Mouse (Mus musculus): ENCODE results near the gene Prcd. TPM values are rescaled to one million over a fixed set of nuclear protein-coding genes. Genes with fewer than 3 reads are reported as not detected.

Gene Prcd
- total and polyA plus RNA-seq, 3 experiments = 10.2 to 14.2 (median 13.0) TPM

DNA sequence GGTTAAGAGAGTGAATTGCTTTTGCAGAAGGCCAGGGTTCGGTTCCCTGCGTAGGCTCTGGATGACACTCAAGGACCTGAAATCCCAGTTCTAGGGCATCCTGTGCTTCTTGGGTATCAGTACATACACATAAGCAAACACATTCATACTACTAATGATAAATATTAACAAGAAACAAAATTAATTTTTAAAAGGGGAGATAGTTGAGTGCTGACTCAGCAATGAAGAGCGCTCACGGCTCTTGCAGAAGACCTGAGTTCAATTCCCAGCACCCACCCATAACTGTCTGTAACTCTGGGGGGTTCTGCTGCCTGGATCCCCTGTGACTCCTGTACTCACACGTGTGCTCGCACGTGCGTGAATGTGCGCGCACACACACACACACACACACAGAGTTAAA lies 36.3 kb downstream of the Prcd start:
- DNase-seq = no peak

DNA sequence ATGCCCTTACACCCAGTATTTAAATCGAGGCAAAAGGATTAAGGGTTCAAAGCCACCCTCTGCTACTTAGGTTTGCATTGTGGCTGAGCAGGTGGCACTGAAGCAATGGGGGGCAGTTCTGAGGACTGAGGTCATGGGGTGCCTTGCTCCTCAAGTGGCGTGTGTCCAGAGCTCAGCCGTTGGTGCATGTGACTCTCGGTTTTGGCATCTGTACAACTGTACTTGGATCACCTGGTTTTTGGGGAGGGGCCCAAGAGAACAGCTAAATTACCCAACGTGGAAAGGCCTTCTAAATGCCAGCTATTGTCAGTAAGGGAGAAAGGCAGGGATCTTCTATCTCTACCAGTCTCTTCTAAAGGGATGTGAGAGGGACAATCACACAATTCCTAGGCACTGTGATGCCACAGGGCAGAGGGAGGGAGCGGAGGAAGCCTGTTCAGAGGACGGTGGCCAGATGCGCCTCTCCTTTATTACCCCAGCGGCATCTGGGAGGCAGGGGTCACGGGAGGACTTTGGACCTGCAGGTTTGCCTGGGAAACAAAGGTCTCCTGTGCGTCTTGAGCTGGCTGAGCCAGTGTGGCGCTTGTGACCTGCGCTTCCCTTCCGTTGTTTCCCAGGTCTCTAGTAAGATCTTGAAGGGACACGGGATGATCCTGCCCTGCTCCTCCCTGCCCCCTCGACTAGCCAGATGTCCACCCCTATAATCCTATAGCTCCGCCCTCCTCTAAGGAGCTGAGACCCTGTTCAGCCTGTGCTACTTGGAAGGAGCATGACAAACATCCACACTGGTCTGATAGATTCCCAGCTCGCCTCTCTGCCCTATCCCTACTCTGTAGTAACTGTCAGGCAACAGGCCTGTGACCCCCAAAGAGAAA lies 37.6 kb downstream of the Prcd start:
- no peak for DNase-seq

DNA sequence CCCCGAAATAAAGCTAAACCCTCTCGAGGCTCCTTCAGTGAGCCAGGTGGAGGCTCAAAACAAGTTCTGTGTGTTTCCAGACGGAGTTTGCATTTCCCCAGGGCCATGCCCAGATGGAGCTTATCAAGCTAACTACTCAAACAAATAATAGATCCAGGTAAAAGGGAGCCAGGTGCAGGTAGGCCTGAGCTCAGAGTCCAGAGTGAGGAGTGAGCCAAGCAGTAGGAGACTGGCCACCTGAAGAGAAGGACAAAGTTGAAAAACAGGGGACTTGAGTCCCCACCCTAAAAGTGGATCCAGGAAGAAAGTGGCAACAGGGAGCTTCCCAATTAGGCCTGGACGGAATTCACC lies 40.5 kb downstream of the Prcd start:
- DNase-seq = no peak

DNA sequence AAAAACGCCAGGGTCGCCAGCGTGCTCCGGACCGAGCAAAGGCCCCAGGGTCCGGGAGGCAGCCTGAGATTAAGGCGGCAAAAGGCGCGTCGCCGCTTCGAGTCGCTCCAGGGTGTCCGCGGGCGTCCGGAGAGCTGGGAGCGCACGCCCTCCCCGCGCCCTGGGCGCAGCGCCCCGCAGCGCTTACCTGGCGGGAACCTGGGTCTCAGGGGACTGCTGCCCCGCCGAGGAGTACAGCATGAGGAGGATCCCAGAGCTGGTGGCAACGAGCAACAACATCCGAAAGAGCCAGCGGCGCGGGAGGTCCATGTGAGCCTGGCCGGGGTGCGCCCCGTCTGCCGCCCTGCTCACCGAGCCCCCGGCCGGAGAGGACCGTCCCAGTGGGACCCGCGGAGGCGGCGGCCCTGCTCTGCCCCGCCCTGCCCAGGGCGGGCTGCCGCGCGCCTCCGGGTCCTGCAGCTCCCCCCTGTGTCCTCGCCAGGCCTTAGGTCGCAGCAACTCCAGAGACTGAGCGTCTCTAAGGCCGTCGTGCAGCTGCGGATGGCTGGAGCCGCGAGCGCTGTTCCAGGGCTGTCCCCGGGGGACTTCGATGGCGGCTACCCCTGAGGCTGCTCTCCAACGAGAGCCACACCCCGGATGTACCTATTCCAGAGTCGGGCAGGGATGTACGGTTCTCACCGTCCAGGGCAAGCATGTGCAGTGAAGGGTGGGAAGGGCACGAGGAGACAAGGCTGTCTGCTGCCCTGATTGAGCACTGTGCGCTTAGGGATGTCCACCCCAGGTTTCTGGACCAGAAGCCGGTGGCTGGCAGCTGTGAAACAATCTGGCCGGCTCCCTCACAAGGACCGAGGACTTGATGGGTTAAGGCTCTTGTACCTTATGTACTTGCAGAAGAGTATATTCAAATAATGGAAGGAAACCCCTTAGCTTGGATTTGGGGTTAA lies 41.2 kb downstream of the Prcd start:
- DNase-seq = peak; percentile 71

DNA sequence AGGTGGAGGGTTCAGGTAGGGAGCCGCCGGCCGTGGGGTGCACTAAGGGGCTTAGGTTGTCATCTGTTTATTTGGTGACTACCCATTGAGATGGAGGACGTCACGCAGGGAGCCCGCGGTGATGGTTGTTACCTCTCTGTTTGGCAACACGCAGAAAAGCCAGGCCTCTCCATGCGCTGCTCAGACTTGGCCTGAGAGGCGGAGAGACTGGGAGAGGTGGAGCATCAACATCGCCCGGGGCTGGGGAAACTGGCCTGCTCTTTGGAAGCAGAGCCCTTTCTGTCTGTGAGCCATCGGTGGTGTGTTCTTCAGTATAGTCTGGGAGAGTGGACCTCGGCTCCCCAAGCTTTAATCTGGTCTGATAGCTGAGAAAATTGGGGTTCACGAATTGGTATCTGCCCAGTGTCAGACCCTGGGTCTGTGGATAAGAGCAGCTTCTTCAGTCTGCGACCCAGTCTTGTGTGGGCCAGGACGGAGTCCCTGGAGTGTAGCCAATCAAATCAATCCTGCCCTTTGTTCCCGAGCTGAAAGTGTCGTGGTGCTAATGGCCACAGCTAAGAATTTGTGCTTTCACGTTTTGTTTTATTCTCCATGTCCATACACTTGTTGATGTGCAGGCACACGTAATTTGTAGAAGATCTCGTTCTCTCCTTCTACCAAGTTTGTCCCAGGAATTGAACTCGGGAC lies 42.0 kb downstream of the Prcd start:
- no peak for DNase-seq

DNA sequence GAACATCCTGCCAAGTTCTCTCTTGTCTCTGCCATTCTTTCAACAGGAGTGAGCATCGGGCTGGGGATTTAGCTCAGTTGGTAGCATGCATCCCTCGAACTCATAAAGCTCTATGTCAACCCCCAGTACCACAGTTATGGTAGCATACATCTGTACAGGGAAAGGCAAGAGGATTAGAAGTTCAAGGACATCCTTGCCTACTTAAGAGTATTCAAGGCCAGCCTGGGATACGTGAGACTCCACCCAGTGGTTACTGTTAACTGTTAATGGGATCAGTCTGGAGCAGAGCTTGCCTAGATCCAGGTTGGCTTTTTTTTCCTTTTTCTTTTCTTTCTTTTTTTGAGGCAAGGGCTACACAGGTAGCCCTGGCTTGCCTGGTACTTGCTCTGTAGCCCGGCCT lies 43.1 kb downstream of the Prcd start:
- no peak for DNase-seq

DNA sequence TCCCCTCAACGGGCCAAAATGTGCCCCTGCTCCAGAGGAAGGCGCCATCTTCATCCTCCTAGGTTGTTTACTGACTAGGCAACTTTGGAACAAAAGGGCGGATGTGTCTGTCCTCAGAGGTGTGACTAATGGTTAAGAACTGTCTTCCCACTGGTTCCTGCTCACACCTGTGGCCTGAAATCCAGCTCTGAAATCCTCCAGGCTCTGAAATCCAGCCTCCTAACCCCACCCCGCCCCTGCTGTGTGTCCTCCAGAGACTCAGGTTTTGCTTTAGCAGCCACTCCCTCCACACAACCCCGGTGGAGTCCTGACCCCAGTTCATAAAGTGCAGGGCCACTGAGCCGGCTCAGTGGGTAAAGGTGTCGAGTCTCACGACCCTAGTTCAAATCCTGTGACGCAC lies 44.2 kb downstream of the Prcd start:
- no peak for DNase-seq

DNA sequence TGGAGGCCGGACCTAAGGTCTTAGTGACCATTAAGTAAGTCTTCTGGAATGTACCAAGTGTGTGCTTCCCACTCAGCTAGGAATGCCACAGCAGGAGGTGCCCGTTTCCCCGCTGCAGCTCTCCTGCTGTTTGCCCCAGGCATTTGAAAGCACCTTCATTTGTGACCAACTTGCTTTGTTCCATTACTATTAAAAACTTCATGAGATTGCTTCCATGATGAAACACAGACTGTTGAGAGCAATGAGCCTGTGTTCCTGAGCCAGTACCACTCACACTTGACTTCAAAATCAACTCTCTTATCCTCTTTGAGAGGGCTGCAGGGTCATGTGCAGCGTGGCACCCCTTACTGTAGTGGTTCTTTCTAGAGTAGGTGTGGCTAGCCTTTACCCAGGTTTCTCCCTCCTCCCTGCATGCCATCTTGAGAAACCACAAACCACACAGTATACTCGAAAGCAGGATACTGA lies 48.1 kb downstream of the Prcd start:
- DNase-seq = no peak

DNA sequence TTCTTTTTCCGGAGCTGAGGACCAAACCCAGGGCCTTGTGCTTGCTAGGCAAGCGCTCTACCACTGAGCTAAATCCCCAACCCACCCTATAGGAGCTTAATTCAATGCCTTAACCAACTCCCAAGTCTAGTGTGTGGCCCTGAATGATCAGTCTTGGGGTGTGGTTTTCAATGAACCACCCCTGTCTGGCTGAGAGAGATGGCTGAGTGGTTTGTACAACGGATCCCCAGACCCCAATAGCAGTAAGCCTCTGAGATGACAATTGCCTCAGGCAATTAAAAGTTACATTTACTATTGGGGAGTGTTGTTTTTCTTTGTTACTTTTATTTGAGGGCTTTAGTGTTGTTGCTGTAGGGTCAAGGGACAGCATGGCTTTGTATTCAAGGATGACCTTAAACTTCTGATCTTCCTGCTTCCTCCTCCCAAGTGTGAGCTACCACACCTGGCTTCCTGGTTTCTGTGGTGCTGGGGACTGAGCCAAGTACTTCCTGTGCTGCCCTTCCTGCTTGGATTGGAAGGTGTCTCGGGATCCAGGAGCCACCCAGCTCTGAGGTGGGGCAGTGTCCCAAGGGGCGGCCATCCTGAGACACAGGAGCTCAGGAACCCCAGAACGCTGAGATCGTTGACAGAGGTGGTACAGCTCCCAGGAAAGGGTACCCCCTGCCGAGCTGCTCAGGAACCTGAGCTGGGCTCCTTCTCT lies 51.2 kb downstream of the Prcd start:
- DNase-seq = no peak

DNA sequence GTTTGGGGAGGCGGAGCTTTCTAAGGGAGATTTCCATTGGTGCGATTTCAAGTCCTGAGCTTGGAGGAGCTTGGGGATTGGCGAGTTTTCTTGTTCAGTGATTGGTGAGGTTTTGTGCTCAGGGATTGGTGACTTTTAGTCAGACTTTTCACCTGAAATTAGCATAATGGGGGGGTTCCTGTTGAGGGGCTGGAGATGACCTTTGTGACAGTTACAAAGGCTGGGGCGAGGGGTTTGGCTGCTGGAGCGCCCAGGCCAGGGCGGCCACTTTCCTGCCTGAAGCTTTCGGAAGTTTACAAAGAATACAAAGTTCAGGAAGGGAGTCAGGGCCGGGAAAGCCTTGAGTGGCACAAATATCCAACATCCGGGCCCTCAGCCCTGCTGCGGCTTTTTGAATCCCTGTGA lies 51.9 kb downstream of the Prcd start:
- no peak for DNase-seq

DNA sequence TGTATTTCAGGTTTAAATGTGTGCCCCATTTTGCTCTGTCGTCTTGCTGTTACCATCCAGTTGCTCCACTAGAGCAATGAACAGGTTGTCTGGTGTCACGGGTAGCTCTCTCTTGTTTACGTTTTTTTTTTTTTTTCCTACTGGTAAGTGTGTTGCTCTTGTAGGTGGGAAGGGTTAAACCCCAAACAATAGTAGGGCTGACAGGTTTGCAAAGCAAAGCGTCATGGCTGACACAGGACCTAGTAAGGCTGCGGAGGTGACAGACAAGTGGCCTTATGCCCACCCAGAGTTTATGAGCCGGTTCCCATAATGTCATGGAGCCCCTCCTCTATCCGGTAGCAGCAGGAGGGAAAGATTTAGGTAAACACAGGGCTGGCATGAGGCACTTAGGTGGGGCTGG lies 53.0 kb downstream of the Prcd start:
- DNase-seq = no peak

DNA sequence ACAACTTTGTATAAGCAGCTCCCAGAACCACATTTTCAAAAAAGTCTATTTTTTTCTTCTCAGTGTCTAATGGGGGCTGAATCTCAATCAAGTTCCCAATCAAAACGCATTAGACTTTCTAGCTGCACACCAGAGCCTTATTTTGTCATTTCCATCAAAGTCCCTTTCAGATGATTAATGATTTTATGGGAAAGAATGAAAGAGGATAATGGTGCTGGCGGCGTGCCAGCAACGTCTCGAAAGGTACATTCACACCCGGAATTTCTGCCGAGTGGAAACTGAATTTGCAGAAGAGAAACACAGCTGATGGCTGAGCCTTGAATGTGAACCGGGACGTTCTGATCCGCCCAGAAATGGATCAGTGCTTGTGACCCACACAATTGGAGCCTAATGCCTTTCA lies 56.8 kb downstream of the Prcd start:
- no peak for DNase-seq

DNA sequence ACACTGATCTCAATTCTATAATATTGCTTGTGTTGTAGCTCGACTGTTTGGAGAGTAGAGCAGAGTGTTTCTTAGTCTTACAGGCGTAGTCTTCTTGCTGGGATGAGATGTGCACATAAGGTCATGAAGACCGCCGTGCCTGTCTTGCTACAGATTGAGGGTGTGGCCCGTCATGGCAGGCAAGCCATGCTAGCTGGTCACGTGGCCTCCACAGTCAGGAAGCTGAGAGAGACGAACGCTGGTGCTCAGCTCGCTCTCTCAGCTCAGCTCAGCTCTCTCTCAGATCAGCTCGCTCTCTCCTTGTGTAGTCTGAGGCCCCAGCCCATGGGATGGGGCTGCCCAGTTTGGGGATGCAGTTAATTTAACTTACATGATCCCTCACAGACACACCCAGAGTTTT lies 57.5 kb downstream of the Prcd start:
- no peak for DNase-seq

DNA sequence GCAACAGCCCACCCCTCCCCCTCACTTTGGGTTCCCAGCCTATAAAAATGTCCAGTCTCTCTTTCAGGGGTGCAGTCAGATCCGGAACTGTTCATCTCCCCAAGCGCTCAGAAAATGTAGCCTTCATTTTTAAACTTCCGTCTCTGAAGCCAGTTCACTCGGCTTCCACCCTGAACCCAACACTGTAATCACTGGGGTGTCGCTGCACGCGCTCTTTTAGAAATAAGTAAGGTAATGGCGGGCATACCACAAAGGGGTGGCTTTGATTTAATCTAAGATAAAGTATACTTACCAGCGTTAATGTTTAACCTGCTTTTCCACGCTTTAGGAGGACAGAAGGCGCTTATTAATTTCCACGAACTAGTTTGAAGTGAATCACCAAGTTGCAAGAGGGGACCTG lies 60.7 kb downstream of the Prcd start:
- DNase-seq = no peak

Other genes starting within 250 kb of the Prcd start
- 1 to 10 TPM; 6.8 to 7.2 TPM for gene Rnf157, start 240.5 kb upstream of the Prcd start, total RNA-seq (2021)
- gene Rnf157, start 240.5 kb upstream of the Prcd start, polyA plus RNA-seq (2012; rRNA removed) = 4.6 and 5.5 TPM in 2 replicates
- 10 to 100 TPM; 16.3 to 35.2 TPM for gene Ubald2, start 219.4 kb upstream of the Prcd start, total RNA-seq (2021)
- 119 and 158 TPM in 2 replicates for gene Ubald2, start 219.4 kb upstream of the Prcd start, polyA plus RNA-seq (2012; rRNA removed)
- gene Qrich2, start 187.3 kb upstream of the Prcd start, total RNA-seq (2021) = not detected
- 0.06 TPM in 1 of 2 replicates, not detected in the other for gene Qrich2, start 187.3 kb upstream of the Prcd start, polyA plus RNA-seq (2012; rRNA removed)
- gene Prpsap1, start 159.3 kb upstream of the Prcd start, total RNA-seq (2021) = 10 to 100 TPM; 76.0 to 85.0 TPM
- gene Prpsap1, start 159.3 kb upstream of the Prcd start, polyA plus RNA-seq (2012; rRNA removed) = 223 and 257 TPM in 2 replicates
- 1 to 10 TPM; 2.4 to 2.6 TPM for gene Sphk1, start 122.6 kb upstream of the Prcd start, total RNA-seq (2021)
- 3.7 and 4.1 TPM in 2 replicates for gene Sphk1, start 122.6 kb upstream of the Prcd start, polyA plus RNA-seq (2012; rRNA removed)
- gene Ube2o, start 72.1 kb upstream of the Prcd start, total RNA-seq (2021) = 10 to 100 TPM; 24.9 to 26.7 TPM
- gene Ube2o, start 72.1 kb upstream of the Prcd start, polyA plus RNA-seq (2012; rRNA removed) = 21.8 and 24.6 TPM in 2 replicates
- not detected for gene Aanat, start 67.1 kb upstream of the Prcd start, total RNA-seq (2021)
- gene Aanat, start 67.1 kb upstream of the Prcd start, polyA plus RNA-seq (2012; rRNA removed) = 0.40 TPM in 1 of 2 replicates, not detected in the other
- gene Rhbdf2, start 26.5 kb upstream of the Prcd start, total RNA-seq (2021) = 10 to 100 TPM in 1 of 2 experiments, 1 to 10 TPM in 1; 8.2 to 22.7 TPM
- gene Rhbdf2, start 26.5 kb upstream of the Prcd start, polyA plus RNA-seq (2012; rRNA removed) = 41.1 and 56.8 TPM in 2 replicates
- 10 to 100 TPM; 24.8 to 46.8 TPM for gene Cygb, start 779 bp downstream of the Prcd start, total RNA-seq (2021)
- 54.3 and 62.4 TPM in 2 replicates for gene Cygb, start 779 bp downstream of the Prcd start, polyA plus RNA-seq (2012; rRNA removed)
- under 1 TPM in 1 of 2 experiments, not detected in 1; 0.24 TPM for gene St6galnac1, start 122.0 kb downstream of the Prcd start, total RNA-seq (2021)
- gene St6galnac1, start 122.0 kb downstream of the Prcd start, polyA plus RNA-seq (2012; rRNA removed) = 0.10 and 0.31 TPM in 2 replicates
- gene Mxra7, start 174.5 kb downstream of the Prcd start, total RNA-seq (2021) = 10 to 100 TPM; 37.2 to 78.7 TPM
- gene Mxra7, start 174.5 kb downstream of the Prcd start, polyA plus RNA-seq (2012; rRNA removed) = 282 and 392 TPM in 2 replicates
- 10 to 100 TPM; 22.5 to 35.2 TPM for gene Mettl23, start 189.7 kb downstream of the Prcd start, total RNA-seq (2021)
- gene Mettl23, start 189.7 kb downstream of the Prcd start, polyA plus RNA-seq (2012; rRNA removed) = 25.9 and 26.6 TPM in 2 replicates
- 10 to 100 TPM; 30.6 to 50.7 TPM for gene Jmjd6, start 189.9 kb downstream of the Prcd start, total RNA-seq (2021)
- 17.3 and 18.8 TPM in 2 replicates for gene Jmjd6, start 189.9 kb downstream of the Prcd start, polyA plus RNA-seq (2012; rRNA removed)
- gene Mfsd11, start 198.9 kb downstream of the Prcd start, total RNA-seq (2021) = 10 to 100 TPM; 31.3 to 43.6 TPM
- 36.8 and 48.1 TPM in 2 replicates for gene Mfsd11, start 198.9 kb downstream of the Prcd start, polyA plus RNA-seq (2012; rRNA removed)
- gene Srsf2, start 199.6 kb downstream of the Prcd start, total RNA-seq (2021) = 100 to 1,000 TPM; 223 to 256 TPM
- 693 and 1,121 TPM in 2 replicates for gene Srsf2, start 199.6 kb downstream of the Prcd start, polyA plus RNA-seq (2012; rRNA removed)